Mouse (Mus musculus) common myeloid progenitor, adult 5-6 weeks (primary cell): ENCODE data around the gene Ttc16. TPM values are rescaled to one million over a fixed set of nuclear protein-coding genes. Genes with fewer than 3 reads are reported as not detected.

Experiments
- ATAC-seq: replicated peaks from 2 replicates; pipeline ENCODE4 v1.8.0; 2016; ENCODE audit warnings: low read depth, mild to moderate bottlenecking, moderate TSS enrichment, inconsistent platforms; ENCODE audit not compliant: poor library complexity, severe bottlenecking
- total RNA-seq: library from RNA; stranded (forward); fragments of 200-1000, 187-1606 nt; gene quantifications from 2 replicates; pipeline ENCODE4 v1.2.3, GENCODE M21; 2017

Gene Ttc16
- total RNA-seq, 1 experiment from 2014 or later = not detected

DNA sequence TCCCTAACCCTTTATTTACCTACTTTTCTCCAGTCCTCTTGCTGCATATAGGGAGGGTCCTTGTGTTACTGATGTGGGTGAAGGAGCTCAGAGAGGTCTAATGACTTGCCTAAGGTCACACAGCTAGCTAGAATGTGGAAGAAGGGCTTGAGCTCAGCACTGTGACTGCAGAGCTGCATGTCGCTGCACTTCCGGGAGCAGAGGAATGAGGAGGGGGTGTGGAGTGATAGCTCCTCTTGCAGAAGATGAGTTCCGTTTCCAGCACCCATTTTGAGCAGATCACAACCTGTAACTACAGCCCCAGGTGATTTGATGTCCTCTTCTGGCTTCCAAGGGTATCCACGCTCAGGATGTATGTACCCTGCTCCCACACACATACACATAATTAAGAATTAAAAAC, 51.3 kb downstream of the Ttc16 start:
- no peak for ATAC-seq

DNA sequence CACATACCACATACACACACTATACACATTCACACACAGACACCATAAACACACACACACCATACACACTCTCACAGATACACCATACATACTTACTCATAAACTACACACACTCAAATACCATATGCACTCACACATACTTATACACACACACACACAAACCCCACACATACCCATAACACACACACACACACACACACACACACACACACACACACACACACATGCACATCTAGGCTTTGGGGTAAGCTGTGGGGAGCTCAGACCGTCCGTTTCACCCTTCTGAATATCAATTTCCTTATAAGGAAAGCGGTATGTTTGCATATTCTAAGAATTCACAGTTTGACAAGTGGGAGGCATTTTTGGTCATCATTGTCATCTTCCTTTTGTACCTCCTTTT, 52.9 kb downstream of the Ttc16 start:
- ATAC-seq = no peak

DNA sequence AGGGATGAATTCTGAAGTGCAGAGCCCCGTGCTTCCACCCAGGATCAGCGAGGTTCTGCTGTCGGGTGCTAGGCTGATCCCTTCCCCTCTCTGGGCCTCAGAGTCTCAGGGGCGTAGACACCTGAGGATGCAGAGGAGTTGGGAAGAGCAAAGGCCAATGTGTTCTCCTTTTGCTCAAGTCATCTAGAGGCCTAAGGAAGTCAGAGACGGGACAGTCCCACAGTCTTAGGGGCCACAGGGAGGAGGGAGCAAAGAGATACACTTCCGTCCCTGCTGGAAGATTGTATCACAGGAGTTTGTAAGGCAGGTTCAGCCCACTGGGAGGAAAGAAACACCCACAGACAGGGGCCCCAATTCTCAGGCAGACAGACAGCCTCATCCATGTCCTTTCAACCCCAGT, 53.4 kb downstream of the Ttc16 start:
- ATAC-seq = peak; percentile 37

DNA sequence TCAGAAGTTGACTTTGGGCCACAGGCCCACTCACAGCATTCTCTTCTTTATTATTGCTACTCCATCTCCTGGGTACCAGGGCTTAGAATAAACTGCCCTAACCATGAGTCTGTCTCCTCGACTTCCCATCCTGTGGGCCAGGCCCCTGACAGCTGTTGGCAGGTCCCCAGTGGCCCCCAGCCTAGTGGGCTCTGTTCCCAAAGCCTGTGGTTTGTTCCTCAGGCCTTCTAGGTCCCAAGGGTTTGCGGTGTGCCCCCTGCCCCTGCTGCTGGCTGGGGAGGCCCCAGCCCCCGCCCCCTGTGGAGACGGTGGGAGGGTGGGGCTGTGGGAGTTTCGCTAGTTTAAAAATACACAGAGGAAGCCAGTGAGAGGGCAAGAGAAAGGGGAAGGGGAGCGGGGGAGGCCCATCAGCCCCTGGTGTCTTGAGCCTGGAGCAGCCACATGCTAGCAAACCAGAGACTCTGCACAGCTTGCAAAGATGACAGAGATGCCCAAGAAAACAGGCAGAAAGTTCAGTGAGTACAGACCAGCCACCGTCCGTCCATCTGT, 54.7 kb downstream of the Ttc16 start, which contains the start of gene Sh2d3c:
Sh2d3c (plus strand) TSS at position 375 of the 549 bp plus-strand sequence.
- ATAC-seq = peak; percentile 77

DNA sequence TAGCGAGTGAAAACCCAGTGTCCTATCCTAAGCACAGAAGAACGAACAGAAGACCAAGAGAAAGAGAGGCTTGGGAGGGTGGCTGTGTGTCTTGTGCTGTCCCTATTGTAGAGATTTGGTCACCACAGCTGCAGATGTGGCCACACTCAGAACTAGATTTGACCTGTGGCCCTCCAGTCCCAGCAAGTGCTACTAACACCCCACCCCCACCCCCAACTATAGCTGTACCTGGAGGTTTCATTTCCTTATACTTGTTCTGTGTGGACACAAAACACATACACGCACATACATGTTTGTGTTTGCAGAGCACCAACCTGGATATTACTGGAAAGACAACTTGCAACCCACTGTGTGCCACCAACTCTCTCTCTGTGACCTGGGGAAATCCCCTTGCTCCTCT, 55.4 kb downstream of the Ttc16 start:
- ATAC-seq = no peak

DNA sequence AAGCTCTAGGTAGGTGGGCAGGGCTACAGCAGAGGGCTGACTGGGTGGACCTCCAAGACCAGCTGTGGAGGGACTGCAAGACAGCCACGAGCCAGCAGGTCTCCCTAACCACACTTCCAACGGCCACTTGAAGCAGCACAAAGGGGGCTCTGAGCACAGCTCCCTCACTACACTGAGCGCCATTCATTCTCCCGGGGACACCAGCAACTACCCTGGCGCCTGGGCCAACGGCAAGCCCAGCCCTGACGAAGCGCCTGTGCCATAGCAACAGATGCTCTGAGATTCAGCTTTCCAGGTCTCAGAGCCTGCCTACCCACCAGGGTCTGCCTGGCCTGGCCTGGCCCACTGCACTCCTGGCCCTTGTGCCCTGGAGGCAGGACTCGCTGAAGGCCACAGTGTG, 56.7 kb downstream of the Ttc16 start:
- no peak for ATAC-seq

DNA sequence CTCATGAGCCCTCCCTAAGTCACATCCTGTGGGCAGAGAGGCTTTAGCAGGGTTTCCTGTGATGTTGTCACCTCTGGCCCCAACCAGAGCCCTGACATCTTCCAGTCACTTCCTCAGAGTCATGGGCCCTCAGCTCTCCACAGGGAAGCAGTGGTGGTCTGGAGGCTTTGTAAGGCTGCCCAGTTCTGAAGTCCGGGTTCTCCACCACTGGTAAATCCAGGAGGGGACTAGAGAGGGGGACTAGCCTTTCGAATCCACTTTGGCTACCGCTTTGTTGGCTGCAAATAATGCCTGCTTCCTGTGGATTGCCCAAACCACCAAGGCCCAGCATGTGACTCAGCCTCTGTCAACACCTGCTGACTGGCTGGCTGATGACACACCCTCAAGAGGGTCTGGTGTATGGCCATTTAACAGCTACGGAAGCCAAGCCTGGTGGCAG, 60.4 kb downstream of the Ttc16 start:
- peak; percentile 63 for ATAC-seq

DNA sequence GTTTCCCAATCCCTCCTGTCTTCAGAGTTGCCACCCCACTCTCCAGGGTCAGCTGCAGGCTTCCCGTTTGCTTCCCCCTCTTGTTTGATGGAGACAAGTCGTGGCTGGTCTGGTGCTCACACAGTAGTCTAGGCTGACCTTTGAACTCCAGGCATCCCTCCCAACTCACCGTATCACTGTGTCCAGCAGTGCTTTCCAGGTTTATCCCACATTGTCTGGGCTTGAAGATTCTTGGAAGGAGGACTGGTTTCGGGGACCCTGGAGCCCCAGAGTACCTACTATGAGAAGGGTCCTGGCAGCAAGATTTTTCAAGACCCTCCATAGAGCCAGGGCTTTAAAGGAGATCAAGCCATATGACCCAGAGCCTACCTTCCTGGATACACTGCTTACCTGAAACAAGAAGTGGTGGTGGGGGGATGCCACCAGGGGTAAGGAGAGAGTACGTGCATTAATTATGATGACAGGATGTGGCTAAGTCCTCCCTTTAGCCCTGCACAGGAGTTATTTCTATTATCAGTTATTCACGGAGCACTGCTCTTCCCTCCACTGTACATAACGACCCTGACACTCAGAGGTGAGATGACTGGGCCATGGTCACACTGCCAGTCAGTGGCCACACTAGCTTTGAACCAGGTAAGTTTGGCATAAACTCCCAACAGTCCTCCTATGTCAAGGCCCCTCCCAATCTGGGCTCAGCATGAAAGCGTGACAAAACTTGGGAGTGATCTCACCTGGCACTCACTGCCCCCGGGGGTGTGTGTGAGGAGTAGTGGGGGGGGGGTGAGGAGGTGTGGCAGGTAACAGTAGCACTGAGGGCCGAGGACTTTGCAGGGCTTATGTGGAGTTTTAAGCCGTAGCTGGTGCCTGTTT, 61.1 kb downstream of the Ttc16 start:
- no peak for ATAC-seq

DNA sequence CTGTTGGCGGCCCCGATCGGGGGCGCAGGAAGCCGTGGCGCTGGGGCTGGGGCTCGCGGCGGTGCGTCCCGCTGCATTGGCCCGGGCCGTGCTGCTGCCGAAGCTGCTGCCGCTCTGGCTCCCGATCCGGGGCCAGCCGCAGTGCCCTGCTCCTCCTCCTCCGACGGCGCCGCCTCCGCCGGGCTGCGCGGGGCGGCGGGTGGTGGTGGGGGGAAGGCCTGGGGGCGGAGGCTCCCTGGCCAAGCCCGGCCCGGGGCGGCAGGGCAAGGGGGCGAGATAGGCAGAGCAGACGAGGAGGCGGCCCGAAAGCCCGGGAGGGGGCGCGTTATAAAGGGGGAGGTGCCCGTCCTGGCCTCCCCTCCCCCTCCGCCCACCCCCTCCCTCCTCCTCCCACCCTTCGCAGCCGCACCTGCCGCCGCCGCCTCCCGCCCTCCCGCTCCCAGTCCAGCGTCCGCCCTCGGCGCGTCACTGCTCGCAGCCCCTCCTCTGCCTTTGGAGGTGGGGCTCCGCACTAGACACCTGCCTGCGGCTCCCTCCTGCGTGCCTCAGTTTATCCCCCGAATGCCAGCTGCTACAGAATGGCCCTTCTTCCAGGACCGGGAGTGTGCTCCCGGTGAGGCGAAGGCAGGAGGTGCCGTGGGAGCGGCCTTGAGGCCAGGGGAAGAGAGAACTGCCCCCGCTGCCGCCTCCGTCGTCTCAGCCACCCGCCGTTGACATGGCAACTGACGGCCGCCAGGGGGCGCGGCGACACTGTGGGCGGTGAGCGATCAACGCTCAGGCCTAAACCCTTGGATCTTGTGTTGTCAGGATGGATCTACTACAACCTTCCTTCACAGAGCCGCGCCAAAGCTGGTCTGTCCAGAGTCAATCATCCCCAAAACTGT, 62.3 kb downstream of the Ttc16 start, which contains the start of gene Cdk9:
Cdk9 (minus strand) TSS at position 143 of the 884 bp plus-strand sequence.
- ATAC-seq = peak; percentile 53

DNA sequence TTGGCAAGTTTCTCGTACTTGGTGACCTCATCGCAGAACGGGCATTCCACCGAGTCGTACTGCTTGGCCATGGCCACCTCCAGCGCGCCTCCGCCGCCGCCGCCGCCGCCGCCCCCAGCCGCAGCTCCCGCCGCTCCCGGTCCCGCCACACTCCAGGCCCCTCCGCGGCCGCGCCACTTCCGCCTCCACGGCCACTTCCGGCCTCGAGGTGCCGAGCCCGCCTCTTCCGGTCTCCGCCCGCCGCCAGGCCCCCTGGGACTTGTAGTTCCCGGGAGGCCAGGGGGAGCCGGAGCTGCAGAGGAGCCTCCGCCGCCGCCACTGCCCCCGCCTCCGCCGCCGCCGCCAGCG, 62.9 kb downstream of the Ttc16 start:
- ATAC-seq = peak; percentile 34; the same call in 1 of the 2 replicates

DNA sequence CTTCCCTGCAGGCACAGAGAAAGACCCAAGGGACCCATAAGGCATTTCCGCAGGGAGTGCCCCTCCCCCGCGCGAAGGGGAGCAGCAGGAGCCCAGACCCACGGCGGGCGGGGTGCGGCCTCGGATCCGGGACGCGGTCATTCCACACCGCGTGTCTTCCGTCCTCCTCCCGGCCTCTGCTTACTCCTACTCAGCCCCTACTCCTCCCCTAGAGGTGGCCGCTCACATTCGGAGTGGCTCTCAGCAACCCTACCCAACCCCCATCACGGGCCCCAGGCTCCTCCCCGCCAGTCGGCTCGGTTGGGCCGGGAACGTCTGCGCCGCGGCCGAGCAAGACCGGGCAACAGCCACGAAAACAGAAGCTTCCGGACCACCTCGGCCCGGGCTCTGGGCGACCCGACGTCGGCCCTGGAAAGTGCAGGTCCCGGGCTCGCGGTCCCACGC, 63.3 kb downstream of the Ttc16 start:
- 0 out of 2 replicates have a peak, but pooled peaks have one; percentile 6 for ATAC-seq

DNA sequence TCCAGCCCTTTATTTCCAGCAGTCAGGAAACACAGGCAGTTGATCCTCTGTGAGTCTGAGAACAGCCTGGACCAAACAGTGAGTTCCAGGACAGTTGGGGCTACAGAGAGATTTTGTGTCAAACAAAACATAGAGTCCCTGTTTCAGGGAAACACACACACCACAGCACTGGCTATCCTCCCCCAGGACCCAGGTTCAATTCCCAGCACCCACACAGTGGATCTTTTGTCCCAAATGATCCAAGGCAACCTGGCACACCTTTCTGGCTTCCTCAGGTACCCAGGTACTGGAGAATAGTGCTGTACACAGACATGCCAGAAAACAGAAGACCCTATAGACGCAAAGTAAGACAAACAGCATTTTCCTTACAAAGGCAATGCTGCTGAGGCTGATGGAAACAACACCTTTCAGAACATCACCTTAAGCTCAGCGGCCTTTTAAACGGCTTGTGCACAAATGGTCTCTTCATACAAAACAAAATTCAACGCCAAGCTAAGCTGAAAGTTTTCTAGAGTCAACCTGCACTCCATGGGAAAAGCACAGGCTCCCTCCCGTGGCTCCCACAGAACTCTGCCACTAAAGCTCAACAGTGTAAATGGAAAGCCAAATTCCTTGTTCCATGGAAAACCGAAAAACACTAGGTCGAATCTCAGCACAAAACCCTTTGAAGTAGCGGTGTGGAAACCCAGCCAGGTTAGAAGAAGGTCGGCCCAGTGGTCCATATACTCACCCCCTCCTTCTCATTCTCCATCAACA, 64.0 kb downstream of the Ttc16 start:
- ATAC-seq = no peak

DNA sequence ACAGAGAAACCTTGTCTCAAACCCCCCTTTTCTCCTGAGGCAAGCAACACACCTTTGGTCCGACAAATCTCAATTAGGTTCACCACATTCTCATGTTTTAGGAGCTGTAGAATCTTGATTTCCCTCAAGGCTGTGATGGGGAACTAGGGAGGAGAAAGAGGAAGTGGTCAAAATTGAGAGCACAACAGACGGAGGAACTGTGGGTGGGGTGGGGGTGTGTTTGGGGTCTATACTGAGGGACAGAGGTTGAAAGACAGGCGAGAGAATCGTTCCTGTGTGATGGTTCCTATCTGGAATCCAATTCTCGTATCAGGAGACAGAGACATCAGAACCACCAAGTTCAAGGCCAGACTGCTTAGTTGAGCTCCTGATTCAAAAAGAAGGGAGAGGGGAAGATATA, 65.0 kb downstream of the Ttc16 start:
- 0 out of 2 replicates have a peak, but pooled peaks have one; percentile 11 for ATAC-seq

DNA sequence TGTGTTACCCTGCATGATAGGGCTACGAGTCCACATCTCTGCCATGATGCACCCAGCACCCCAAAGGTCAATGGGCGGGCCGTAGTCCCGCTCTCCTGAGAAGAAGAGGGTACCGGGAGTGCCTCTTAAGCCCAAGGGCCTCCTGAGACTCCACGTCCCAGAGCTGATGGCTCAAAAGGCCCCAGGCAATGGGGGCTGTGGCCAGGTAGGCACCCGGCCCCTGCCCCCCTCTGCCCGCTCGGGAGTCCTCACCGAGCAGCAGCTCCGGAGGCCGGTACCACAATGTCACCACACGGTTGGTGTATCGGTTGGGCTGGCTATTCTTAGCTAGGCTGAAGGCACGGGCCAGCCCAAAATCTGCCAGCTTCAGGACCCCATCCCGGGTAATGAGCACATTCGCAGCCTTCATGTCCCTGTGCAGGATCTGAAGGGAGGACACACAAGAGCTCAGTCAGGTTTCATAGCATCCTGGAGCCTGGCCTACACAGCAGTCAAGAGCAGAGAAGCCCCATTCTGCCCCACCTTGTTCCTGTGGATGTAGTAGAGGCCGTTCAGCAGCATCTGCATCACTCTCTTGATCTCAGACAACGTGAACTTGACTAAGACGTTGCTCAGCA, 65.8 kb downstream of the Ttc16 start:
- ATAC-seq = no peak

DNA sequence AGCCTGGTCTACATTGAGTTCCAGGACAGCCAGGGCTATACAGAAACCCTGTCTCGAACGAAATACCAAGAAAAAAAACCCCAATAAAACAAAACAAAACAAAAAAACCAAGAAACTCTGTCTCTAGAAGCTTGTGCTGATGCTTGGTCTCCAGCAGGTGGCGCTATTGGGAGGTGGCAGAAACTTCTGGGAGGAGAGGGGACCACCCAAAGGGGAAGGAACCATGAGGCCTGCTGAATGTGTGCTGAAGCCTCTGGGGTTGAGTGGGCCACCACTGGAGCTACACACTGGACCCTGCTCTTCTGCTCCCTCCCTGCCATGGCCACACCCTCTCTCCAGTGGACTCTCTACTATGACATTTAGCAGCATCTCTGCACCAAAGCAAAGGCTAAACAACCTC, 66.8 kb downstream of the Ttc16 start:
- ATAC-seq = peak; percentile 27
